Mouse (Mus musculus): ENCODE results near the gene Hist1h2bl. TPM values are rescaled to one million over a fixed set of nuclear protein-coding genes. Genes with fewer than 3 reads are reported as not detected.

Hist1h2bl gene
- total RNA-seq, 2 experiments from 2014 or later = 79.9 to 84.7 TPM

- no peak for DNase-seq
- intact Hi-C loops (cut with DNase I; ENCODE audit: low total_unique reads) = no loop called here
Observed at GRCm38 (mm10) chr13:21677305-21677704, 38.6 kb downstream of the Hist1h2bl start, which contains the start of gene Olfr1360. Gene Olfr1360 (minus strand): TSS chr13:21677405.

Small RNAs within 50 kb of the gene (microRNA-seq; reads per million reads assigned to microRNA genes)
- 0 reads per million in 2 experiments for gene Gm44357
- gene Gm44367 = 0 reads per million in 2 experiments
- 0 reads per million in 2 experiments for gene Gm44454

Other genes starting within 250 kb of the Hist1h2bl start
- gene Nkapl, start 247.6 kb downstream of the Hist1h2bl start, total RNA-seq (2021) = under 1 TPM in 1 of 2 experiments, not detected in 1; 0.23 TPM
- under 1 TPM; 0.76 to 0.86 TPM for gene Zkscan4, start 237.2 kb downstream of the Hist1h2bl start, total RNA-seq (2021)
- not detected for gene Gm10065, start 236.7 kb downstream of the Hist1h2bl start, total RNA-seq (2021)
- gene AK157302, start 220.9 kb downstream of the Hist1h2bl start, total RNA-seq (2021) = 10 to 100 TPM; 12.8 to 13.8 TPM
- 100 to 1,000 TPM; 119 to 152 TPM for gene Gm11273, start 214.7 kb downstream of the Hist1h2bl start, total RNA-seq (2021)
- gene Zkscan8, start 185.0 kb downstream of the Hist1h2bl start, total RNA-seq (2021) = 1 to 10 TPM; 6.1 to 7.4 TPM
- gene Olfr1366, start 173.3 kb downstream of the Hist1h2bl start, total RNA-seq (2021) = not detected
- gene Olfr1535, start 156.2 kb downstream of the Hist1h2bl start, total RNA-seq (2021) = not detected
- not detected for gene Olfr1364, start 134.4 kb downstream of the Hist1h2bl start, total RNA-seq (2021)
- gene Olfr1362, start 102.1 kb downstream of the Hist1h2bl start, total RNA-seq (2021) = not detected
- gene Olfr11, start 73.6 kb downstream of the Hist1h2bl start, total RNA-seq (2021) = not detected
- gene Olfr1361, start 52.8 kb downstream of the Hist1h2bl start, total RNA-seq (2021) = not detected
- not detected for gene Olfr1360, start 38.7 kb downstream of the Hist1h2bl start, total RNA-seq (2021)
- gene Olfr1359, start 18.0 kb downstream of the Hist1h2bl start, total RNA-seq (2021) = not detected
- 10 to 100 TPM; 70.5 to 87.6 TPM for gene Hist1h2ai, start 279 bp upstream of the Hist1h2bl start, total RNA-seq (2021)
- gene Hist1h3h, start 1.5 kb upstream of the Hist1h2bl start, total RNA-seq (2021) = 100 to 1,000 TPM; 108 to 117 TPM
- gene Hist1h2bm, start 5.9 kb upstream of the Hist1h2bl start, total RNA-seq (2021) = 10 to 100 TPM; 20.2 to 23.0 TPM
- 10 to 100 TPM; 15.5 to 16.2 TPM for gene Hist1h4j, start 18.9 kb upstream of the Hist1h2bl start, total RNA-seq (2021)
- gene Hist1h4k, start 34.4 kb upstream of the Hist1h2bl start, total RNA-seq (2021) = 100 to 1,000 TPM; 174 TPM
- 10 to 100 TPM; 29.4 to 33.4 TPM for gene Hist1h2ak, start 37.7 kb upstream of the Hist1h2bl start, total RNA-seq (2021)
- gene Hist1h2bn, start 38.0 kb upstream of the Hist1h2bl start, total RNA-seq (2021) = 10 to 100 TPM; 39.6 to 49.3 TPM
- gene Hist1h1b, start 64.5 kb upstream of the Hist1h2bl start, total RNA-seq (2021) = 10 to 100 TPM; 49.0 to 49.9 TPM
- 10 to 100 TPM; 87.1 to 98.9 TPM for gene Hist1h3i, start 67.2 kb upstream of the Hist1h2bl start, total RNA-seq (2021)
- 10 to 100 TPM in 1 of 2 experiments, 1 to 10 TPM in 1; 7.8 to 10.7 TPM for gene Hist1h2an, start 71.1 kb upstream of the Hist1h2bl start, total RNA-seq (2021)
- 10 to 100 TPM; 32.1 to 32.8 TPM for gene Hist1h2bp, start 71.3 kb upstream of the Hist1h2bl start, total RNA-seq (2021)
- 10 to 100 TPM; 58.2 to 75.5 TPM for gene Hist1h2bq, start 94.1 kb upstream of the Hist1h2bl start, total RNA-seq (2021)
- gene Hist1h2ao, start 94.3 kb upstream of the Hist1h2bl start, total RNA-seq (2021) = 10 to 100 TPM; 67.5 to 87.1 TPM
- gene Hist1h4m, start 95.6 kb upstream of the Hist1h2bl start, total RNA-seq (2021) = 100 to 1,000 TPM; 150 to 154 TPM
- gene Hist1h4n, start 116.1 kb upstream of the Hist1h2bl start, total RNA-seq (2021) = 10 to 100 TPM; 26.8 to 27.2 TPM
- gene Hist1h2ap, start 117.4 kb upstream of the Hist1h2bl start, total RNA-seq (2021) = 10 to 100 TPM; 29.4 to 69.3 TPM
- 10 to 100 TPM; 57.8 to 74.3 TPM for gene Hist1h2br, start 117.6 kb upstream of the Hist1h2bl start, total RNA-seq (2021)
- gene Zfp184, start 229.0 kb upstream of the Hist1h2bl start, total RNA-seq (2021) = under 1 TPM; 0.33 to 0.38 TPM